In the genomic region with DNA sequence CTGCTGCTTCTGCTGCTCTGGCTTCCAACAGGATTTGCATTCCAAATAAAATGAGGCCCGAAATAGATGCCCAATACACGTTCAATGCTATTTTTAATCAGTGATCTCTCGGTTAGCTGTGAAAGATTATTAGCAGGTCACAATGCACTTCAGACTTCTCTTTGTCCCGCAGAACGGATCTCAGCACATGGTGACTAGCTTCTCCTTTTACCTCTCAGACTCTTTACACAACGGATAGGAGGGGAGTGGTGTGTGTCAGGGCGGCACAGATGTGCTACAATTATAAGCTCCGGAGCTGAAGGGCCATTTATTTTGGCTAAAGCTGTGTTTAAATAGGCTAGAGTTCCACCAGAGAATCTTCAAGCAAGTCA, we compare ENCODE assay signal across 11 mouse cellular contexts. TPM values are rescaled to one million over a fixed set of nuclear protein-coding genes. Genes with fewer than 3 reads are reported as not detected.
DNase-seq lines count a peak whose midpoint lies in the region; ATAC-seq and TF ChIP-seq lines count a peak whose summit lies in the region.
"Had no signal": no experiment of that assay in that cellular context is flagged by ENCODE, and none has a peak within 500 bp of the region (broad histone marks: within the 10 kb centered on the region; RNA-seq: fewer than 3 reads in every experiment).

No protein-coding gene starts in this region.

- ATAC-seq in heart, embryonic 16.5 days (replicated peaks; ENCODE audit: extremely low read depth, insufficient read depth, low FRiP score) = peak; percentile 39
- ATAC-seq: intestine, embryonic 16.5 days had no signal

- 19% methylated on average over 8 of the region's 8 CpGs for WGBS in heart, embryonic 16.5 days
- 37% methylated on average over 8 of the region's 8 CpGs for WGBS in midbrain, embryonic 10.5 days

- H3K4me2 ChIP-seq in heart, embryonic 16.5 days (ENCODE audit: low read depth, low read length) = peak overlapping the region; percentile 45
- H3K4me2 ChIP-seq: liver, embryonic 15.5 days had no signal

- H3K36me3 ChIP-seq in heart, embryonic 16.5 days (ENCODE audit: control insufficient read depth, insufficient read depth) = no peaks in the 10 kb centered on the region
- no peaks in the 10 kb centered on the region for H3K36me3 ChIP-seq in midbrain, embryonic 10.5 days
- H3K36me3 ChIP-seq: G1E; liver, embryonic 15.5 days had no signal

- H3K9me3 ChIP-seq in heart, embryonic 16.5 days (replicated peaks; ENCODE audit: control insufficient read depth, low read length) = no peaks in the 10 kb centered on the region
- H3K9me3 ChIP-seq in midbrain, embryonic 10.5 days (replicated peaks) = no peaks in the 10 kb centered on the region
- H3K9me3 ChIP-seq: liver, embryonic 15.5 days had no signal

- intact Hi-C loops in left cerebral cortex, postnatal 36 days (cut with DNase I) = no loop called here

- H3K9ac ChIP-seq in heart, embryonic 16.5 days (ENCODE audit: low read length) = peak overlapping the region; percentile 42
- H3K9ac ChIP-seq: liver, embryonic 15.5 days had no signal

- 0 out of 2 replicates have a peak overlapping the region, but pooled peaks have one; percentile 0 for H3K4me3 ChIP-seq in heart, embryonic 16.5 days (ENCODE audit: low read length)
- H3K4me3 ChIP-seq in midbrain, embryonic 10.5 days = 0 out of 2 replicates have a peak overlapping the region, but pooled peaks have one; percentile 1
- H3K4me3 ChIP-seq in layer of hippocampus, adult 2 months = no peak overlapping the region
- H3K4me3 ChIP-seq: liver, embryonic 15.5 days had no signal

- no peak for TF ChIP-seq CTCF in layer of hippocampus, adult 2 months (conservative IDR thresholded peaks at IDR 0.05)

- peak overlapping the region; percentile 75 for H3K27ac ChIP-seq in heart, embryonic 16.5 days (ENCODE audit: low read length)
- peak overlapping the region; percentile 69 for H3K27ac ChIP-seq in midbrain, embryonic 10.5 days (replicated peaks)
- no peak overlapping the region; the same call in 1 of the 2 replicates for H3K27ac ChIP-seq in layer of hippocampus, adult 2 months
- H3K27ac ChIP-seq: liver, embryonic 15.5 days had no signal

- DNase-seq in embryo, embryonic 10.5 days (ENCODE audit: low spot score) = peak; percentile 42
- peak; percentile 54 for DNase-seq in fat pad, adult 2 months (ENCODE audit: extremely low read depth, low read depth, low spot score)
- DNase-seq in midbrain, embryonic 10.5 days (ENCODE audit: low spot score) = no peak
- DNase-seq in gastrocnemius, adult 18-20 months (ENCODE audit: low spot score) = no peak
- no peak for DNase-seq in left cerebral cortex, postnatal 36 days (ENCODE audit: low spot score in 2 of 2)
- no peak for DNase-seq in layer of hippocampus, adult 2 months (ENCODE audit: low spot score in 2 of 2)
- DNase-seq: thymus, postnatal 4 days had no signal

- H3K27me3 ChIP-seq in heart, embryonic 16.5 days (ENCODE audit: control insufficient read depth, insufficient read depth, low read length) = no peaks in the 10 kb centered on the region
- no peaks in the 10 kb centered on the region for H3K27me3 ChIP-seq in midbrain, embryonic 10.5 days (ENCODE audit: low read depth, poor library complexity, severe bottlenecking)
- H3K27me3 ChIP-seq: liver, embryonic 15.5 days had no signal

- H3K4me1 ChIP-seq in heart, embryonic 16.5 days (ENCODE audit: control insufficient read depth, insufficient read depth, low read length) = peaks cover 27% of the 10 kb centered on the region
- H3K4me1 ChIP-seq in midbrain, embryonic 10.5 days = peaks cover 21% of the 10 kb centered on the region
- H3K4me1 ChIP-seq: liver, embryonic 15.5 days had no signal

RNA-seq across cellular contexts. Expression of a gene that starts 56.7 kb away (rescaled TPM):
- polyA plus RNA-seq in heart, embryonic 16.5 days (2015; fragmentation: Nextera tagmentation; extraction: Ambion mirVana) = 4.0 and 5.1 TPM in 2 replicates
- 6.4 and 8.6 TPM in 2 replicates for polyA plus RNA-seq in midbrain, embryonic 10.5 days (2016; fragmentation: Nextera tagmentation; extraction: Ambion mirVana)
- under 1 TPM; 0.30 to 0.47 TPM for total RNA-seq in gastrocnemius, adult 18-20 months (2021)
- 100 to 1,000 TPM; 112 to 136 TPM for total RNA-seq in left cerebral cortex, postnatal 36 days (2021)
- total RNA-seq in layer of hippocampus, adult 2 months (2021) = 100 to 1,000 TPM; 101 to 111 TPM
- total RNA-seq: G1E had no signal
- polyA plus RNA-seq: G1E had no signal

Comparison
In these comparisons a context has a peak if more than half of its experiments do, and no peak if none do; other contexts are left out.
1. DNase-seq: peak in embryo, embryonic 10.5 days (single experiment) and fat pad, adult 2 months (single experiment); none in midbrain, embryonic 10.5 days (single experiment), gastrocnemius, adult 18-20 months (single experiment), left cerebral cortex, postnatal 36 days (0 of 2) and layer of hippocampus, adult 2 months (0 of 2).
2. RNA of a gene that starts 56.7 kb away (total RNA-seq): 112 to 136 TPM in left cerebral cortex, postnatal 36 days and 101 to 111 TPM in layer of hippocampus, adult 2 months; 0.30 to 0.47 TPM in gastrocnemius, adult 18-20 months; every median in the first group is over 10 times any median in the second.